Mouse (Mus musculus): Measurements from ENCODE around the gene Ikzf5. TPM values are rescaled to one million over a fixed set of nuclear protein-coding genes. Genes with fewer than 3 reads are reported as not detected.

Ikzf5 gene
- 11.4 and 13.3 TPM in 2 replicates for polyA plus RNA-seq (2015; fragmentation: Nextera tagmentation; extraction: Ambion mirVana)

GRCm38 (mm10) chr7:131410416-131411058 is at the start of gene Ikzf5, which contains the start of gene Acadsb:
Ikzf5 (minus strand) TSS chr7:131410521.
Acadsb (plus strand) TSS chr7:131410601.

GRCm38 (mm10) chr7:131370648-131371469 is 39.5 kb downstream of the Ikzf5 start, which contains the start of gene Pstk:
Pstk (plus strand) TSS chr7:131371141.

GRCm38 (mm10) chr7:131362615-131363300 is 47.6 kb downstream of the Ikzf5 start, which contains the start of gene 2310057M21Rik:
2310057M21Rik (minus strand) TSS chr7:131362759.

Other genes starting within 250 kb of the Ikzf5 start
- gene 5430419D17Rik, start 236.1 kb downstream of the Ikzf5 start, polyA plus RNA-seq (2015; fragmentation: Nextera tagmentation; extraction: Ambion mirVana) = not detected in 2 replicates
- 0.30 and 0.65 TPM in 2 replicates for gene Cuzd1, start 88.2 kb downstream of the Ikzf5 start, polyA plus RNA-seq (2015; fragmentation: Nextera tagmentation; extraction: Ambion mirVana)
- gene Fam24b, start 81.0 kb downstream of the Ikzf5 start, polyA plus RNA-seq (2015; fragmentation: Nextera tagmentation; extraction: Ambion mirVana) = not detected in 2 replicates
- gene Fam24a, start 76.7 kb downstream of the Ikzf5 start, polyA plus RNA-seq (2015; fragmentation: Nextera tagmentation; extraction: Ambion mirVana) = not detected in 2 replicates
- 7.0 and 7.4 TPM in 2 replicates for gene 2310057M21Rik, start 47.8 kb downstream of the Ikzf5 start, polyA plus RNA-seq (2015; fragmentation: Nextera tagmentation; extraction: Ambion mirVana)
- 26.2 and 28.2 TPM in 2 replicates for gene Pstk, start 39.4 kb downstream of the Ikzf5 start, polyA plus RNA-seq (2015; fragmentation: Nextera tagmentation; extraction: Ambion mirVana)
- 21.2 and 25.8 TPM in 2 replicates for gene Acadsb, start 80 bp upstream of the Ikzf5 start, polyA plus RNA-seq (2015; fragmentation: Nextera tagmentation; extraction: Ambion mirVana)
- not detected in 2 replicates for gene Hmx3, start 132.3 kb upstream of the Ikzf5 start, polyA plus RNA-seq (2015; fragmentation: Nextera tagmentation; extraction: Ambion mirVana)
- not detected in 2 replicates for gene Hmx2, start 138.3 kb upstream of the Ikzf5 start, polyA plus RNA-seq (2015; fragmentation: Nextera tagmentation; extraction: Ambion mirVana)
- gene Bub3, start 149.7 kb upstream of the Ikzf5 start, polyA plus RNA-seq (2015; fragmentation: Nextera tagmentation; extraction: Ambion mirVana) = 148 and 158 TPM in 2 replicates

Measured in spleen, postnatal 0 days (tissue).